Mouse (Mus musculus): ENCODE measurements around the gene Pde8b.

The Pde8b gene

GRCm38 (mm10) chr13:95249511-95250456, at the start of gene Pde8b:
Gene Pde8b (minus strand): TSS chr13:95250336.
- DNase-seq (ENCODE audit: low read depth, low spot score), result peak; percentile 40

- peak; percentile 46 for DNase-seq (ENCODE audit: low read depth, low spot score)
Measured at GRCm38 (mm10) chr13:95291983-95292382, 41.8 kb upstream of the Pde8b start.

GRCm38 (mm10) chr13:95288027-95288426, 37.9 kb upstream of the Pde8b start:
- no peak for DNase-seq (ENCODE audit: low read depth, low spot score)

- peak; percentile 82 for DNase-seq (ENCODE audit: low read depth, low spot score)
Measured at GRCm38 (mm10) chr13:95286989-95287388, 36.9 kb upstream of the Pde8b start.

GRCm38 (mm10) chr13:95281740-95282673, 31.9 kb upstream of the Pde8b start:
- no peak for DNase-seq (ENCODE audit: low read depth, low spot score)

- no peak for DNase-seq (ENCODE audit: low read depth, low spot score)
Measured at GRCm38 (mm10) chr13:95278426-95279025, 28.4 kb upstream of the Pde8b start.

- DNase-seq (ENCODE audit: low read depth, low spot score), result no peak
Measured at GRCm38 (mm10) chr13:95264691-95265090, 14.6 kb upstream of the Pde8b start.

GRCm38 (mm10) chr13:95260886-95261789, 11.0 kb upstream of the Pde8b start:
- no peak for DNase-seq (ENCODE audit: low read depth, low spot score)

GRCm38 (mm10) chr13:95260391-95260790, 10.3 kb upstream of the Pde8b start:
- DNase-seq (ENCODE audit: low read depth, low spot score), result no peak

- no peak for DNase-seq (ENCODE audit: low read depth, low spot score)
Measured at GRCm38 (mm10) chr13:95257083-95257482, 6.9 kb upstream of the Pde8b start.

- no peak for DNase-seq (ENCODE audit: low read depth, low spot score)
Measured at GRCm38 (mm10) chr13:95255083-95255482, 4.9 kb upstream of the Pde8b start.

- no peak for DNase-seq (ENCODE audit: low read depth, low spot score)
Measured at GRCm38 (mm10) chr13:95243026-95243425, 7.1 kb downstream of the Pde8b start.

GRCm38 (mm10) chr13:95237488-95237887, 12.6 kb downstream of the Pde8b start:
- DNase-seq (ENCODE audit: low read depth, low spot score), result no peak

- no peak for DNase-seq (ENCODE audit: low read depth, low spot score)
Measured at GRCm38 (mm10) chr13:95235261-95235660, 14.9 kb downstream of the Pde8b start.

- DNase-seq (ENCODE audit: low read depth, low spot score), result no peak
Measured at GRCm38 (mm10) chr13:95231366-95232138, 18.6 kb downstream of the Pde8b start.

GRCm38 (mm10) chr13:95230326-95230725, 19.8 kb downstream of the Pde8b start:
- no peak for DNase-seq (ENCODE audit: low read depth, low spot score)

- DNase-seq (ENCODE audit: low read depth, low spot score), result no peak
Measured at GRCm38 (mm10) chr13:95224491-95224890, 25.6 kb downstream of the Pde8b start.

- no peak for DNase-seq (ENCODE audit: low read depth, low spot score)
Measured at GRCm38 (mm10) chr13:95223427-95223772, 26.7 kb downstream of the Pde8b start.

GRCm38 (mm10) chr13:95222569-95223426, 27.3 kb downstream of the Pde8b start:
- peak; percentile 50 for DNase-seq (ENCODE audit: low read depth, low spot score)

All from ZHBTc4 (cell line).